Mouse (Mus musculus) heart, postnatal 36 days (tissue): ENCODE measurements around the gene Aoc2. TPM values are rescaled to one million over a fixed set of nuclear protein-coding genes. Genes with fewer than 3 reads are reported as not detected.
"Not testable (repeated sequence)": the region's sequence is repeated elsewhere in the genome, so short reads cannot be mapped to it uniquely, and the experiment has no call there.

Experiments
- DNase-seq, 2 experiments: peaks; one replicate each; pipeline ENCODE4 v3.0.0; 2021 to 2022
- intact Hi-C: fragments of 180-260 bp; cut with DNase I; formaldehyde crosslinking; loops from one replicate; pipeline ENCODE4 v1.15.1; 2025
- microRNA-seq, 2 experiments: library from miRNA; unstranded; fragments of <30 nt; microRNA quantifications; one replicate each; pipeline ENCODE4 v1.2.0; 2021; ENCODE audit warnings: borderline number of aligned reads in 2 of 2
- total RNA-seq, 2 experiments: library from RNA; stranded (reverse); gene quantifications; 2 replicates each; pipeline ENCODE4 v1.2.3; 2021

Gene Aoc2
- total RNA-seq, 2 experiments from 2014 or later, result 1.8 to 2.2 TPM

DNA sequence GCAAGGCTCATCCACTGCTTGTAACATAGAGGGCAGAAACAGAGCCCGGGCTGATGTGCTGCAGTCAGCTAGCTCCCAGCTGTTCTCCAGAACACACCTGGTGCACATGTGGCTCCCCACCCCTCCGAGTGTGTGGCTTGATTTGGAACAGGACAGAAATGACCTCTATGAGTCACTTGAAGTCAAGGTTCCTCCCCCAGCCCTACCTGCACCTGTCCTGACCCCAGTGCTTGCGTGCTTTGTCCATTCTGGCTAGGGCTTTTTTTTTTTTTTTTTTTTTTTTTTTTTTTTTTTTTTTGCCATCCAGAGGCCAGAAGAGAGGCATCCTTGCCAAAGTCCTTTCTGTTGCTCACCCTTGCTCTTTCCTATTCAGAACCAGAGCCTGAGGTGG is 26.9 kb downstream of the Aoc2 start:
- intact Hi-C loops, result no loop called here
- DNase-seq, result no peak

- no peak for DNase-seq
- intact Hi-C loops, result no loop called here
Observed at GRCm38 (mm10) chr11:101353436-101353835, 28.6 kb downstream of the Aoc2 start.

- no peak for DNase-seq
- intact Hi-C loops, result no loop called here
Observed at GRCm38 (mm10) chr11:101354438-101355010, 29.7 kb downstream of the Aoc2 start.

DNA sequence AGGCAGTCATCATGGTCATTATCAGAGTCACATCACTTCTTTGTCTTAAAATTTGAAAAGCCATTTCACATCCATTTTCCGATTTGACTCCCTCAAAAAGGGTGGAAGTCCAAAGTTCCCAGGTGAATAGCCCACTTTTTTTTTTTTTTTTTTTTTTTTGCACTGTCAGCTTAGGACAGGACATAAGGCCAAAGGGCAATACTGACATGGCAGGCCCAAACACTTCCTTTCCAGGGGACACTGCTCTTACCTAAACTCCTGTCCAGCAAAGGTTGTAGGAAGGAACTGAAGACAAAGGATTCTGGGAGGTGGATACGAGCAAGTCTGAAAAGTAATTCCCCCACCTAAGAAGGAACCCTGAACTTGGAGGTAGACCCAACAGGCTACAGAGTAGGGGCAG is 31.1 kb downstream of the Aoc2 start:
- intact Hi-C loops, result no loop called here
- no peak for DNase-seq

GRCm38 (mm10) chr11:101357505-101358182 is 32.8 kb downstream of the Aoc2 start:
- intact Hi-C loops, result no loop called here
- DNase-seq, result no peak

DNA sequence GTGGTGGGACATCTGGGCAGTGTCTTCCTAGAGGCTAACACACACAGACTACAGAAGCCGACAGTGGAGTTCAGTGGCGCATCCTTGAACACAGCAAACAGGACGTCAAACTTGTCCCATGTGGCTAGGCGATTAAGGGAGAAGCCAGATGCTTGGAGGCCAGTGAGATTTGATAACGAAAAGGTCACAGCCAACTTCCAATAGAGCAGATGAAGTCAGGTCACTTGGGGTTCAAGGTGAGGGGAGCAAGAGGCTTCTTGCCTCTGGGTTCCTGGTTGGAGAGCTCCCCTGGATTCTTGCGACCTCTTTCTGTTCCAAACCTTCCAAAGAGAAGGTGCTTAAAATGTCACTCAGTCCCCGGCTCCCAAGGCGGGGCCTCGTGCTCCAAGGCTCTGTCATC is 34.9 kb downstream of the Aoc2 start:
- intact Hi-C loops, result loop anchor here (2.0 kb wide), 1 partner anchor 31 kb away; no protein-coding TSS in a partner anchor
- DNase-seq, result no peak

DNA sequence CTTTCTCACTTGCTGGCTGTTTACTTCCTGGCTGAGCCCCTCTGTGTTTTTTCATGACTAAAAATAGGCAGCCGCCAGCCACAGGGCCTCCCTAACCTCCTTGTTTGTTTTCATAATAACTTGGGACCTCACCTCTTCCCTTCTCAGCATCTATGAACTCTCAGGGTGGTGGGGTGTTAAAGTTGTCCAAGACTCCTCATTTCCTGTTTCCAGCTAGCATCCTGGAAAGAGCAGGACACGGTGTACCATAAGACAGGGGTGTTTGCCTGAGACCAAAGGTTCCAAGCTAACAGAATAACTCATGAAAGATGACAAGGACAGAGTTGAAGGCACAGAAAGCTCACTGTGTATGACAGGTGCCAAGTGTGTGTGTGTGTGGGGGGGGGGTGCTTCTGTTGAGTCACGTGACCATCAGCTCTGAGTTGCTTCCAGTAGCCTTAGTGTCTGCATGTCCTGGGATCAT is 35.8 kb downstream of the Aoc2 start:
- DNase-seq, result no peak
- intact Hi-C loops, result loop anchor here (2.0 kb wide), 1 partner anchor 32 kb away; no protein-coding TSS in a partner anchor

DNA sequence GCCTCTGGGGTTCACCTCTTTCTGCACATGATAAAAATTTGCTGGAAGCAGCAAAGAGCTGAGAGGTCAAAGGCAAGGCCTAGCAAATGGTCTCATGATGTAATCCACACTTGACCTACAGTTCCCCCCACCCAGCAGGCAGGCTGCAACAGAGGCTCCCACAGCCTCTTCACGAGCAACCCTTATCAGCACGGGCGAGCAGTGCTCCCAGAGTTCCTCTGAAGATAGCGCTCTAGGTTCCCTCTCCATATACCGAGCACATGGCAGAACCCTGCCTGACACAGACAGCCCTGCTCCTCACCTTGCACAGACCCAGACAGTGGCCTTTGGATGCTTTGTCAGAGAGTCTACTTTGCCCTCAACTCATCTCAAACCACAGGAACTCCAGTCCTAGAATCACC is 39.7 kb downstream of the Aoc2 start:
- no peak for DNase-seq
- intact Hi-C loops, result no loop called here

DNA sequence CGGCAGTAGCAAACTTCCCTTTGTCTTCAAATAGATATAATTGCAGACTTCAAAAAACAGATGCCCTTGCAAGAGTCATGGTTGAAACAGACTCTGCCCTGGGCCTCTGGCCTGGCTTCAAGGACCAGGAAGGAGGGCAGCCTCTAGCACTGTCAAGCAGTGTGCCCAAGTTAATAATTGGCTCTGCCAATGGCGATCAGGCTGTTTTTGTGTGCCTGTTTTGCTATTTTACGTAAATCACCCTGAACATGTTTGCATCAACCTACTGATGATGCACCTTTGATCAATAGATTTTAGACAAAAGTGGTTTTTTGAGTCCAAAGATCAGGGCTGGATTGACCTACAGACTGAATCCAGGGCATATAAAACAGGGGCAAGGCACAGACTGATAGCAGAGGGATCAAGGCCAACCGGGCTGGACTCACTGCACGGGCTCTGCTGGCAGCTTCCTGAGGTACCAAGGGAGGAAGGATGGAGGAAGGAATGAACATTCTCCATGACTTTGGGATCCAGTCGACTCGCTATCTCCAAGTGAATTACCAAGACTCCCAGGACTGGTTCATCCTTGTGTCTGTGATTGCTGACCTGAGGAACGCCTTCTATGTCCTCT is 42.6 kb downstream of the Aoc2 start, which contains the start of gene G6pc:
Gene G6pc, plus strand, starts transcription at position 236 of the 610 bp plus-strand sequence.
- intact Hi-C loops, result no loop called here
- DNase-seq, result no peak

GRCm38 (mm10) chr11:101370141-101370540 is 45.3 kb downstream of the Aoc2 start:
- intact Hi-C loops, result no loop called here

GRCm38 (mm10) chr11:101374421-101374938 is 49.6 kb downstream of the Aoc2 start:
- intact Hi-C loops, result no loop called here
- DNase-seq, result no peak

More at GRCm38 (mm10) chr11:101370141-101370540, 45.3 kb downstream of the Aoc2 start:
- no peak for DNase-seq

DNA sequence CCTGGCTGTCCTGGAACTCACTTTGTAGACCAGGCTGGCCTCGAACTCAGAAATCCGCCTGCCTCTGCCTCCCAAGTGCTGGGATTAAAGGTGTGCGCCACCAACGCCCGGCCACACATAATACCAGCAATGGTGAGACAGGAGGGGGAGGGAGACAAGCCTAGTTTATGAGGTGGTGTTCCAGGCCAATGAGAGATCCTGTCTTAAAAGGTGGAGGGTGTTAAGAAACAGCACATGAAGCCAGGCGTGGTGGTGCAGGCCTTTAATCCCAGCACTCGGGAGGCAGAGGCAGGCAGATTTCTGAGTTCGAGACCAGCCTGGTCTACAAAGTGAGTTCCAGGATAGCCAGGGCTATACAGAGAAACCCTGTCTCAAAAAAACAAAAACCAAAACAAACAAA is 53.3 kb downstream of the Aoc2 start:
- DNase-seq, intact Hi-C loops: not testable (repeated sequence)

- DNase-seq, result no peak
- intact Hi-C loops, result no loop called here
Observed at GRCm38 (mm10) chr11:101378926-101379325, 54.1 kb downstream of the Aoc2 start.

Small RNA genes within 50 kb of the gene (microRNA-seq; reads per million reads assigned to microRNA genes)
- gene Gm25593, result 0 reads per million in 2 experiments

Other genes starting within 250 kb of the Aoc2 start
- under 1 TPM; 0.46 to 0.58 TPM for gene Hsd17b1, start 246.7 kb upstream of the Aoc2 start, total RNA-seq
- 10 to 100 TPM; 17.2 to 18.8 TPM for gene Coasy, start 242.5 kb upstream of the Aoc2 start, total RNA-seq
- 10 to 100 TPM; 18.8 to 23.1 TPM for gene Mlx, start 237.8 kb upstream of the Aoc2 start, total RNA-seq
- 1 to 10 TPM; 1.9 to 4.1 TPM for gene Psmc3ip, start 229.6 kb upstream of the Aoc2 start, total RNA-seq
- 10 to 100 TPM; 34.2 to 36.3 TPM for gene Retreg3, start 205.2 kb upstream of the Aoc2 start, total RNA-seq
- 10 to 100 TPM; 23.2 to 24.1 TPM for gene Tubg1, start 205.1 kb upstream of the Aoc2 start, total RNA-seq
- 1 to 10 TPM; 3.7 to 3.9 TPM for gene Tubg2, start 169.2 kb upstream of the Aoc2 start, total RNA-seq
- gene Cntnap1, start 154.5 kb upstream of the Aoc2 start, total RNA-seq, result 1 to 10 TPM; 1.5 to 1.7 TPM
- gene Plekhh3, start 153.7 kb upstream of the Aoc2 start, total RNA-seq, result 10 to 100 TPM; 25.0 to 27.7 TPM
- under 1 TPM in 1 of 2 experiments, not detected in 1; 0.24 TPM for gene Ccr10, start 149.6 kb upstream of the Aoc2 start, total RNA-seq
- 10 to 100 TPM; 34.8 to 36.7 TPM for gene Ezh1, start 98.6 kb upstream of the Aoc2 start, total RNA-seq
- gene Ramp2, start 79.0 kb upstream of the Aoc2 start, total RNA-seq, result 100 to 1,000 TPM in 1 of 2 experiments, 10 to 100 TPM in 1; 88.9 to 132 TPM
- 10 to 100 TPM; 84.6 to 95.8 TPM for gene Vps25, start 71.4 kb upstream of the Aoc2 start, total RNA-seq
- 10 to 100 TPM; 18.5 to 19.8 TPM for gene Wnk4, start 64.5 kb upstream of the Aoc2 start, total RNA-seq
- gene Cntd1, start 46.1 kb upstream of the Aoc2 start, total RNA-seq, result under 1 TPM; 0.11 to 0.35 TPM
- 10 to 100 TPM; 90.1 to 92.7 TPM for gene Coa3, start 45.9 kb upstream of the Aoc2 start, total RNA-seq
- gene Becn1, start 22.8 kb upstream of the Aoc2 start, total RNA-seq, result 10 to 100 TPM; 88.6 to 98.7 TPM
- gene Psme3, start 8.8 kb upstream of the Aoc2 start, total RNA-seq, result 10 to 100 TPM; 73.9 to 85.2 TPM
- gene Aoc3, start 5.5 kb downstream of the Aoc2 start, total RNA-seq, result 10 to 100 TPM; 13.5 to 16.7 TPM
- not detected for gene G6pc, start 42.5 kb downstream of the Aoc2 start, total RNA-seq
- gene Aarsd1, start 92.6 kb downstream of the Aoc2 start, total RNA-seq, result 10 to 100 TPM; 18.6 to 22.8 TPM
- gene Gm27029, start 99.7 kb downstream of the Aoc2 start, total RNA-seq, result 10 to 100 TPM in 1 of 2 experiments, 1 to 10 TPM in 1; 8.0 to 10.3 TPM
- gene Rundc1, start 100.0 kb downstream of the Aoc2 start, total RNA-seq, result 10 to 100 TPM; 12.2 to 12.4 TPM
- gene Ptges3l, start 100.3 kb downstream of the Aoc2 start, total RNA-seq, result 10 to 100 TPM; 50.6 to 66.9 TPM
- gene Rpl27, start 117.2 kb downstream of the Aoc2 start, total RNA-seq, result 10 to 100 TPM; 48.2 to 52.4 TPM
- gene Ifi35, start 123.3 kb downstream of the Aoc2 start, total RNA-seq, result 10 to 100 TPM; 13.3 to 15.6 TPM
- 1 to 10 TPM; 5.6 to 6.2 TPM for gene Rnd2, start 139.9 kb downstream of the Aoc2 start, total RNA-seq
- gene Vat1, start 141.2 kb downstream of the Aoc2 start, total RNA-seq, result 10 to 100 TPM; 22.0 to 24.9 TPM
- under 1 TPM; 0.31 to 0.51 TPM for gene Brca1, start 226.9 kb downstream of the Aoc2 start, total RNA-seq
- gene Nbr1, start 227.1 kb downstream of the Aoc2 start, total RNA-seq, result 10 to 100 TPM; 94.3 to 99.5 TPM